Mouse (Mus musculus) CH12.LX (cell line): ENCODE data around the gene Adarb1. TPM values are rescaled to one million over a fixed set of nuclear protein-coding genes. Genes with fewer than 3 reads are reported as not detected.
A peak's percentile ranks its signal among the peaks of the same experiment; 100 is the strongest.

Source experiments
- DNase-seq: peaks from one replicate; pipeline ENCODE4 v3.0.0-alpha.2; 2013; ENCODE audit errors: extremely low read depth
- H3K27ac ChIP-seq: 2 replicates; pipeline ENCODE4 v1.5.1; 2012; ENCODE audit warnings: low read depth, mild to moderate bottlenecking, control low read depth, moderate library complexity; ENCODE audit not compliant: insufficient read depth
- H3K27me3 ChIP-seq: replicated peaks from 2 replicates; pipeline ENCODE3; 2012; ENCODE audit warnings: inconsistent platforms
- H3K36me3 ChIP-seq, 2 experiments: replicated peaks in 1 of 2; 2 replicates each; pipeline versions ENCODE3 to v1.6.1; 2012; ENCODE audit warnings: inconsistent platforms in 1 of 2, low read length in 1 of 2, mild to moderate bottlenecking in 1 of 2, mixed read lengths in 1 of 2, moderate library complexity in 1 of 2; ENCODE audit not compliant: control insufficient read depth in 1 of 2, insufficient read depth in 1 of 2
- H3K4me1 ChIP-seq, 2 experiments: 2 replicates each; pipeline ENCODE4 v1.6.1; 2012; ENCODE audit warnings: inconsistent platforms in 1 of 2, moderate library complexity in 1 of 2; ENCODE audit not compliant: insufficient read depth in 2 of 2, control insufficient read depth in 1 of 2
- H3K4me2 ChIP-seq: 2 replicates; pipeline ENCODE4 v1.6.1; 2012; ENCODE audit warnings: low read depth, mild to moderate bottlenecking, control low read depth; ENCODE audit not compliant: poor library complexity, insufficient read depth, severe bottlenecking
- H3K4me3 ChIP-seq, 3 experiments: fragments of 150-350 bp in 1 of 3; sonication (generic) in 1 of 3; replicated peaks in 1 of 3; 2 replicates each; pipeline versions ENCODE3 to v1.5.1; 2011 to 2012; ENCODE audit warnings: low read depth in 2 of 3, low read length in 2 of 3, mild to moderate bottlenecking in 2 of 3, moderate library complexity in 2 of 3, control low read depth in 1 of 3, improper control_type of control experiment in 1 of 3, inconsistent platforms in 1 of 3, mixed read lengths in 1 of 3; ENCODE audit not compliant: poor library complexity in 1 of 3
- H3K79me2 ChIP-seq: replicated peaks from 2 replicates; pipeline ENCODE4 v1.6.1; 2012; ENCODE audit warnings: mild to moderate bottlenecking, moderate library complexity; ENCODE audit not compliant: control insufficient read depth, poor library complexity, insufficient read depth, severe bottlenecking; ENCODE audit errors: extremely low read depth
- H3K9ac ChIP-seq: 2 replicates; pipeline ENCODE4 v1.6.1; 2012; ENCODE audit warnings: low read depth, mild to moderate bottlenecking, control low read depth, moderate library complexity; ENCODE audit not compliant: insufficient read depth
- H3K9me3 ChIP-seq: replicated peaks from 2 replicates; pipeline ENCODE3; 2012; ENCODE audit warnings: low read length, inconsistent platforms, mixed read lengths
- CHD1 ChIP-seq: IDR thresholded peaks from 2 replicates; pipeline ENCODE4 v1.6.1; 2012; ENCODE audit warnings: low read depth, low read length, improper control_type of control experiment, inconsistent platforms
- EP300 ChIP-seq: IDR thresholded peaks from 2 replicates; pipeline ENCODE4 v1.6.1; 2011; ENCODE audit warnings: low read length, improper control_type of control experiment
- IRF4 ChIP-seq: IDR thresholded peaks from 2 replicates; pipeline ENCODE4 v1.6.1; 2014; ENCODE audit warnings: low read depth, mild to moderate bottlenecking, inconsistent platforms, low read length, improper control_type of control experiment
- JUN ChIP-seq: IDR thresholded peaks from 2 replicates; pipeline ENCODE4 v1.6.1; 2011; ENCODE audit warnings: low read depth, mild to moderate bottlenecking, low read length, improper control_type of control experiment, moderate library complexity; ENCODE audit not compliant: insufficient read depth
- KAT2A ChIP-seq: IDR thresholded peaks from 2 replicates; pipeline ENCODE4 v1.6.1; 2012; ENCODE audit warnings: low read length, improper control_type of control experiment, inconsistent platforms; ENCODE audit not compliant: insufficient replicate concordance
- MAX ChIP-seq: IDR thresholded peaks from 2 replicates; pipeline ENCODE4 v1.6.1; 2011; ENCODE audit warnings: low read length, improper control_type of control experiment
- NELFE ChIP-seq: IDR thresholded peaks from 2 replicates; pipeline ENCODE4 v1.6.1; 2011; ENCODE audit warnings: low read depth, low read length, improper control_type of control experiment
- PAX5 ChIP-seq: IDR thresholded peaks from 2 replicates; pipeline ENCODE4 v1.6.1; 2012; ENCODE audit warnings: low read length, inconsistent platforms, mixed read lengths
- POLR2A ChIP-seq: IDR thresholded peaks from 2 replicates; pipeline ENCODE4 v1.6.1; 2011; ENCODE audit warnings: low read depth, mild to moderate bottlenecking, improper control_type of control experiment, low read length
- RAD21 ChIP-seq: IDR thresholded peaks from 2 replicates; pipeline ENCODE4 v1.6.1; 2011; ENCODE audit warnings: low read depth, mild to moderate bottlenecking, low read length, improper control_type of control experiment, moderate library complexity
- SIN3A ChIP-seq: IDR thresholded peaks from 2 replicates; pipeline ENCODE4 v1.6.1; 2012; ENCODE audit warnings: low read length, improper control_type of control experiment, inconsistent platforms
- SMC3 ChIP-seq: IDR thresholded peaks from 2 replicates; pipeline ENCODE4 v1.6.1; 2011; ENCODE audit warnings: low read depth, low read length, improper control_type of control experiment
- USF1 ChIP-seq: IDR thresholded peaks from 2 replicates; pipeline ENCODE4 v1.6.1; 2014; ENCODE audit warnings: low read depth, mild to moderate bottlenecking, inconsistent platforms, low read length, improper control_type of control experiment
- USF2 ChIP-seq: conservative IDR thresholded peaks from 2 replicates; pipeline ENCODE4 v1.6.1; 2011; ENCODE audit warnings: low read depth, low read length, improper control_type of control experiment
- ZNF384 ChIP-seq: IDR thresholded peaks from 2 replicates; pipeline ENCODE4 v1.6.1; 2012; ENCODE audit warnings: low read depth, low read length, improper control_type of control experiment, inconsistent platforms
- dilution Hi-C: fragments of 300-500 bp; cut with MboI; formaldehyde crosslinking; loops from 2 replicates; pipeline ENCODE4 v1.14.3; 2020; ENCODE audit warnings: low sequenced_read_pairs; ENCODE audit not compliant: extremely low pct_unique_long_range_greater_than_20kb, extremely low pct_ligation_motif_present
- in situ Hi-C: fragments of 300-500 bp; cut with MboI; formaldehyde crosslinking; loops from 3 replicates; pipeline ENCODE4 v1.14.3; 2019; ENCODE audit warnings: low sequenced_read_pairs, low pct_ligation_motif_present, low pct_unique_long_range_greater_than_20kb, mixed read lengths
- polyA plus RNA-seq: library from polyadenylated mRNA; unstranded; fragments of >175 nt; gene quantifications from 2 replicates; pipeline ENCODE4 v1.2.1, GENCODE M21; 2012; ENCODE audit warnings: low read depth; ENCODE audit not compliant: insufficient read length
- total RNA-seq, 2 experiments: library from RNA; depleted of rRNA; stranded (reverse); fragments of 300-350 nt in 1 of 2; fragments of >200 nt in 1 of 2; gene quantifications; 2 replicates each; pipeline ENCODE4 v1.2.3; 2012 to 2014

Adarb1 gene
- total and polyA plus RNA-seq, 3 experiments = 1.7 to 3.5 (median 2.4) TPM

DNA sequence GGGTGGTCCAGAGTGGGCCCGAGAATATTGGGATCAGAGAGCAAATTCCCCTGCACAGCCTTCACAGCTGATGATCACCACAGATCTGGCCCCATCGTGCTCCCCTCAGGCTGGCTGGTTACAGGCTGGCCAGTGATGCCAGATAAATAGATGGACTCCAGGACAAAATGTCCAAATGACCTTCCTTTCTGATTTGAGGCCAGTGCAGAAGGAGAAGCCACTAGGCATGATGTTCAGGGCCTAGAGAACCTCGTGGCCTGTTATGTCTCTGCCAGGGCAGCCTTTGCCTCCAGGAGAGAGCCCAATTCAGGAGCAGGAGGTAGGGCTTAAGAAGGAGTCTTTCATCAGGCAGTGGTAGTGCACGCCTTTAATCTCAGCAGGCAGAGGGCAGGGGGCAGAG lies 17.3 kb upstream of the Adarb1 start:
- H3K4me1 ChIP-seq = peaks cover 0 to 6% of the 10 kb centered on the region in 2 experiments; a peak in 2 of 4 replicates
- no peaks in the 10 kb centered on the region for H3K79me2 ChIP-seq
- H3K4me3 ChIP-seq = no peak overlapping the region
- no peaks in the 10 kb centered on the region for H3K36me3 ChIP-seq
- dilution Hi-C loops = no loop called here
- no peak overlapping the region for H3K9ac ChIP-seq
- H3K9me3 ChIP-seq = no peaks in the 10 kb centered on the region
- no peak for DNase-seq
- no peak overlapping the region for H3K4me2 ChIP-seq
- in situ Hi-C loops = no loop called here
- no peak overlapping the region for H3K27ac ChIP-seq
- peaks cover 19% of the 10 kb centered on the region for H3K27me3 ChIP-seq
- TF ChIP-seq SMC3 (no peak), NELFE (no peak), SIN3A (no peak), RAD21 (no peak), IRF4 (no peak), KAT2A (no peak), ZNF384 (no peak)

DNA sequence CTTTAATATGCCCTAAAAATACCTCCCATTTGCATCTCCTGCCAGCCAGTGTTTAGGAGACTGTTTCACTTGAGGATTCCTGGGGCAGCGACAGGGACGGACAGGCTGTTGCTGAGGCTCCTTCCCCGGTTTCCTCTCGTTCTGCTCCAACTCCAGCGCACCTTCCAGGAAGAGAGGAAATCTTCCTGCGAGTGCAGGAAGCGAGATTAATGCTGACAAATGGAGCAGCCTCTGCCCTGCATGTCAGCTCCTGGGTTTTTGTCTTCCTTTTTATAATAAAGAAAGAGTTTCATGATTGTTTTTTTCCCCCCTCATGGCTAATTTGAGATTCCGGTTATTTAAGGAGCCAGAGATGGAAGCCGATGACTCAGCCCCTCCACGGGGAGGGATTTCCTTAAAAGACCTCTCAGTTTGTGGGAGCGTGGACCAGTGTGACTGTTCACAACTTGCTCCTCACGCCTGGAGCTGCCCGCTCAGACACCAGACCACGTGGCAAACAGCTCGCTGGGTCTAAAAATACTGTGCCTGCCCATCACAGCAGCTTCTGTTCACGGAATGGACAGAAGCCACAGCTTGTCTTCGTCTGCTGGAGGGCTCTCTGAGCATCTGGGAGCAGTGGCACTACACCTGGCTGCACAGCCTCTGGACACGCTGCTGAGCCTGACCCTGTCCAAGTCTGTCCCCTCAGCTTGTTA lies 16.5 kb upstream of the Adarb1 start:
- H3K9ac ChIP-seq = no peak overlapping the region
- peaks cover 19% of the 10 kb centered on the region for H3K27me3 ChIP-seq
- H3K4me1 ChIP-seq = 0 out of 4 replicates have a peak, but pooled peaks cover 0 to 3% of the 10 kb centered on the region in 2 experiments
- no peak overlapping the region for H3K4me3 ChIP-seq
- TF ChIP-seq SMC3 = no peak
- 0 out of 2 replicates have a peak, but pooled peaks have one; percentile 11 for TF ChIP-seq MAX
- H3K4me2 ChIP-seq = no peak overlapping the region
- dilution Hi-C loops = no loop called here
- no peaks in the 10 kb centered on the region for H3K36me3 ChIP-seq
- H3K9me3 ChIP-seq = no peaks in the 10 kb centered on the region
- DNase-seq = no peak
- in situ Hi-C loops = no loop called here
- H3K27ac ChIP-seq = no peak overlapping the region
- H3K79me2 ChIP-seq = no peaks in the 10 kb centered on the region

GRCm38 (mm10) chr10:77434076-77434456 lies 16.0 kb upstream of the Adarb1 start:
- in situ Hi-C loops = no loop called here
- DNase-seq = no peak
- Histone ChIP-seq H3K27ac (no peak overlapping the region), H3K27me3 (peaks cover 19% of the 10 kb centered on the region), H3K79me2 (no peaks in the 10 kb centered on the region), H3K9me3 (no peaks in the 10 kb centered on the region), H3K36me3 (no peaks in the 10 kb centered on the region), H3K4me1 (0 out of 4 replicates have a peak, but pooled peaks cover 0 to 3% of the 10 kb centered on the region in 2 experiments), H3K4me2 (no peak overlapping the region), H3K9ac (no peak overlapping the region), H3K4me3 (no peak overlapping the region)
- dilution Hi-C loops = no loop called here
- TF ChIP-seq JUN = no peak
- no peak for TF ChIP-seq CHD1
- TF ChIP-seq PAX5 = no peak
- no peak for TF ChIP-seq KAT2A
- TF ChIP-seq SMC3 = no peak
- TF ChIP-seq POLR2A = no peak
- no peak for TF ChIP-seq USF1
- TF ChIP-seq EP300 = no peak
- TF ChIP-seq USF2 = no peak
- no peak for TF ChIP-seq ZNF384
